Mouse (Mus musculus) erythroblast, embryonic 14.5 days (primary cell): ENCODE results near the gene Slc44a3.

ENCODE experiments used
- GATA1 ChIP-seq: IDR thresholded peaks from 2 replicates; pipeline ENCODE4 v1.6.1; 2012; ENCODE audit warnings: low read length, inconsistent platforms, mixed read lengths
- TAL1 ChIP-seq: IDR thresholded peaks from 3 replicates; pipeline ENCODE4 v1.6.1; 2012; ENCODE audit warnings: low read length, inconsistent platforms, mixed read lengths

- TF ChIP-seq TAL1 (no peak), GATA1 (no peak)
Measured at GRCm38 (mm10) chr3:121571491-121571890, 39.3 kb upstream of the Slc44a3 start.
